Mouse (Mus musculus) embryonic fibroblast, embryonic 13.5 days (primary cell): ENCODE results near the gene Thnsl2.

ENCODE experiments used
- CTCF ChIP-seq: IDR thresholded peaks from 2 replicates; pipeline ENCODE4 v1.5.1; 2011; ENCODE audit warnings: mild to moderate bottlenecking, control low read depth, low read length, moderate library complexity, borderline replicate concordance; ENCODE audit not compliant: insufficient read depth
- POLR2A ChIP-seq: IDR thresholded peaks from 2 replicates; pipeline ENCODE4 v1.6.1; 2011; ENCODE audit warnings: low read depth, mild to moderate bottlenecking, control low read depth, low read length, moderate library complexity

GRCm38 (mm10) chr6:71094693-71095092, 49.5 kb downstream of the Thnsl2 start:
- TF ChIP-seq CTCF (no peak), POLR2A (no peak)
